Mouse (Mus musculus): ENCODE results near the gene Ctns.

DNA sequence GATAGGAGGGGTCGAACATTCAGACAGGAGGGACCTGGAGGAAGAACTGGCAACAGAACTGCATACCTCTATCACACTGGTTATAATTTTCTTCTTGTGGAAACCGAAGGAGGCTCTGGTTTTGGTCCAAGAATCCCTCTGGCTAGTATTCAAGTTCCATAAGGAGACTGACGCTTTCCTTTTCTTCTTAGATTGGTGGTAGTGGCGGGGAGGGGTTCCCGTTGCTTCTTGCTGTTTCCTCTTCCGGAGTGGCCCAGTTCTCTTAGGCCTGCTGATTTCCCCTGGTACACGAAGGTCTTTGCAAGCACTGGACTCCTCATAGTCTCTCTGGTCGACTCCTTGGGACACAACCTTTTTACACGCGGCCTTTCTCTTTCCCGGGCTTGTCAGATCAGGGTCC lies 61.7 kb downstream of the Ctns start:
- TF ChIP-seq CTCF (IDR thresholded peaks at IDR 0.05; ENCODE audit: low read depth) = no peak
- TF ChIP-seq EP300 (IDR thresholded peaks at IDR 0.05; ENCODE audit: low read depth) = no peak

All from heart, postnatal 0 days (tissue).